Mouse (Mus musculus) adrenal gland, adult 18-20 months (tissue): ENCODE measurements around the gene Hspa12a. TPM values are rescaled to one million over a fixed set of nuclear protein-coding genes. Genes with fewer than 3 reads are reported as not detected.
A peak's percentile ranks its signal among the peaks of the same experiment; 100 is the strongest.
"Not testable (repeated sequence)": the region's sequence is repeated elsewhere in the genome, so short reads cannot be mapped to it uniquely, and the experiment has no call there.

Experiments
- DNase-seq, 2 experiments: peaks; one replicate each; pipeline ENCODE4 v3.0.0; 2021 to 2022; ENCODE audit warnings: low spot score in 2 of 2
- total RNA-seq, 2 experiments: library from RNA; stranded (reverse); gene quantifications; 1 replicate in 1 of 2; 2 replicates in 1 of 2; pipeline ENCODE4 v1.2.3; 2021

Gene Hspa12a
- total RNA-seq, 2 experiments from 2014 or later = 60.3 to 148 TPM

- DNase-seq = peak; percentile 51 to 68
These were observed 32.1 kb downstream of the Hspa12a start for GRCm38 (mm10) chr19:58911386-58911785.

- no peak for DNase-seq
These were observed 32.5 kb downstream of the Hspa12a start for GRCm38 (mm10) chr19:58910941-58911368.

- no peak for DNase-seq
These were observed 35.4 kb downstream of the Hspa12a start for GRCm38 (mm10) chr19:58908018-58908417.

GRCm38 (mm10) chr19:58906685-58907084 is 36.8 kb downstream of the Hspa12a start:
- DNase-seq = no peak

GRCm38 (mm10) chr19:58903899-58904327 is 39.5 kb downstream of the Hspa12a start:
- peak; percentile 91 to 92 for DNase-seq

GRCm38 (mm10) chr19:58903079-58903898 is 40.2 kb downstream of the Hspa12a start:
- no peak for DNase-seq

GRCm38 (mm10) chr19:58900471-58900870 is 43.0 kb downstream of the Hspa12a start:
- not testable (repeated sequence) for DNase-seq

- DNase-seq = no peak
These were observed 47.2 kb downstream of the Hspa12a start for GRCm38 (mm10) chr19:58896216-58896615.

- no peak for DNase-seq
These were observed 54.0 kb downstream of the Hspa12a start for GRCm38 (mm10) chr19:58889306-58890038.

GRCm38 (mm10) chr19:58886467-58886866 is 57.0 kb downstream of the Hspa12a start:
- no peak for DNase-seq

- no peak for DNase-seq
These were observed 60.0 kb downstream of the Hspa12a start for GRCm38 (mm10) chr19:58883451-58883850.

GRCm38 (mm10) chr19:58882336-58882735 is 61.1 kb downstream of the Hspa12a start:
- no peak for DNase-seq

GRCm38 (mm10) chr19:58879330-58879957 is 64.0 kb downstream of the Hspa12a start:
- no peak for DNase-seq

GRCm38 (mm10) chr19:58878560-58878959 is 64.9 kb downstream of the Hspa12a start:
- no peak for DNase-seq

- DNase-seq = no peak
These were observed 69.9 kb downstream of the Hspa12a start for GRCm38 (mm10) chr19:58873536-58873935.

- no peak for DNase-seq
These were observed 70.8 kb downstream of the Hspa12a start for GRCm38 (mm10) chr19:58872381-58873259.

GRCm38 (mm10) chr19:58871878-58872277 is 71.6 kb downstream of the Hspa12a start:
- no peak for DNase-seq

GRCm38 (mm10) chr19:58866651-58867050 is 76.8 kb downstream of the Hspa12a start:
- DNase-seq = no peak

- DNase-seq = no peak
These were observed 78.2 kb downstream of the Hspa12a start for GRCm38 (mm10) chr19:58865224-58865623.

- DNase-seq = no peak
These were observed 79.4 kb downstream of the Hspa12a start for GRCm38 (mm10) chr19:58864006-58864573.
